Mouse (Mus musculus): ENCODE data around the gene Cars.

- TF ChIP-seq CTCF (IDR thresholded peaks at IDR 0.05; ENCODE audit: control insufficient read depth, insufficient read depth, insufficient read length) (no peak), MYOD1 (IDR thresholded peaks at IDR 0.05; ENCODE audit: control insufficient read depth, insufficient read length, low read depth) (no peak), USF1 (IDR thresholded peaks at IDR 0.05; ENCODE audit: low read depth) (no peak), CEBPB (IDR thresholded peaks at IDR 0.05; ENCODE audit: low read depth) (no peak)
These were observed 28.6 kb upstream of the Cars start, which contains the start of gene Tnfrsf26 for GRCm38 (mm10) chr7:143628540-143628939.
